Mouse (Mus musculus): ENCODE measurements around the gene Pde4c. TPM values are rescaled to one million over a fixed set of nuclear protein-coding genes. Genes with fewer than 3 reads are reported as not detected.

Gene Pde4c
- polyA plus RNA-seq, 1 experiment from 2014 or later: 0.38 TPM

DNA sequence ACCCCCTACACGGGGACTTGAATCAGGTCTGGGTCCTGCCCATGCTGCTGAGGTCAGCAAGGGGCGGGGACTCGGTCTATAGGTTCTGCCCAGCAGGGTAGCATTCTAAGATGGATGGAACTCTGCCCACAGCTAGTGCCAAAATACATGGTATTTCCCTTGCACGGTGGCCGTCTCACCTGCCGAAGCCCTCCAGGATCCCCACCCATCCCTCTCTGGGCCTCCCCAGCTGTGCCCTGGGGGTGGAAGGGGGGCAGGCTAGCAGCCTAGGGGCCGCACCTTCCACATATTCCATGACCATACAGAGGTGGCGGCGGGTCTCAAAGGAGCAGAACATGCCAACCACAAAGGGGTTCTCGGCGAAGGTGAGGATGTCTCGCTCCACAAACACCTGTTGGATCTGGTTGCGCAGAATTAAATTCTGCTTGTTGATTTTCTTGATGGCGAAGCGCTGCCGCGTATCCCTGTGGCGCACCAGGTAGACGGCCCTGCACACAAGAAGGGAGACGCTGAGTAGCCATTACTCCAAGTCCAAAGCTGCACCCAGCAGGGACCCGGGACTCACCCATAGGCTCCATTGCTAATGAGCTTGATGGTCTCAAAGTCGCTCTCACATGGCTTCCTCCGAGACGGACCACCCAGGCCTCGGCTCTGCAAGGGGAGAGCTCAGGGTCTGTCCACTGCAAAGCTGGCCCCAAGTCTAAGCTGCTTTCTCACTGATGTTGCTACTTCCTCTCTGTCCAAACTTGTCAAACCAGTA lies 63.0 kb downstream of the Pde4c start:
- no peak overlapping the region for H3K9ac ChIP-seq (ENCODE audit: low read length)

DNA sequence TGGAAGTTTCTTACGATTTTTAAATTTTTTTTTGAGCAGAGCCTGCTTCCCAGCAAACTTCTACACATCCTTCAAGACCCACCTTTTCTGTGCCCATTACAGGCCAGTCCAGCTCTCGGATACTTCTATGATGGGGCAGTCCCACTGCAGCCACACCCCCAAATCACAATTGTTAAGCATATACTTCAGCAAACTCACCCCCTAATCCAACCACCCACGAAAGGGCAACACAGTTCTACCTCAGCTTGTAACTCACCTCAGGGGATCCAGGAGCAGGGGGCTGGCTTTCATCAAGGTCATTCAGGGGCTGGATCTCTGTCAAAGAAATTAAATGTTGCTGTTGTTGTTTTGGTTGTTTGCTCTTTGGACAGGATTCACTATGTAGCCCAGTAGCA lies 63.5 kb downstream of the Pde4c start:
- Histone ChIP-seq H3K4me1 (ENCODE audit: control insufficient read depth, insufficient read depth, low read length) (peaks cover 17% of the 10 kb centered on the region), H3K4me2 (ENCODE audit: low read depth, low read length) (no peak overlapping the region), H3K9me3 (replicated peaks; ENCODE audit: control insufficient read depth, low read length) (no peaks in the 10 kb centered on the region), H3K27me3 (ENCODE audit: control insufficient read depth, insufficient read depth, low read length) (no peaks in the 10 kb centered on the region), H3K9ac (ENCODE audit: low read length) (no peak overlapping the region), H3K36me3 (ENCODE audit: control insufficient read depth, insufficient read depth) (peaks cover 27% of the 10 kb centered on the region), H3K4me3 (ENCODE audit: low read length) (no peak overlapping the region), H3K27ac (ENCODE audit: low read length) (no peak overlapping the region)
- 90% methylated on average over 3 of the region's 3 CpGs for WGBS
- ATAC-seq (replicated peaks; ENCODE audit: extremely low read depth, insufficient read depth, low FRiP score): no peak

More for the DNA sequence above, 63.0 kb downstream of the Pde4c start:
- peaks cover 12% of the 10 kb centered on the region for H3K4me1 ChIP-seq (ENCODE audit: control insufficient read depth, insufficient read depth, low read length)
- H3K4me2 ChIP-seq (ENCODE audit: low read depth, low read length): no peak overlapping the region
- no peaks in the 10 kb centered on the region for H3K9me3 ChIP-seq (replicated peaks; ENCODE audit: control insufficient read depth, low read length)
- ATAC-seq (replicated peaks; ENCODE audit: extremely low read depth, insufficient read depth, low FRiP score): no peak
- no peaks in the 10 kb centered on the region for H3K27me3 ChIP-seq (ENCODE audit: control insufficient read depth, insufficient read depth, low read length)
- H3K4me3 ChIP-seq (ENCODE audit: low read length): no peak overlapping the region
- no peak overlapping the region for H3K27ac ChIP-seq (ENCODE audit: low read length)
- H3K36me3 ChIP-seq (ENCODE audit: control insufficient read depth, insufficient read depth): peaks cover 29% of the 10 kb centered on the region
- WGBS: 88% methylated on average over 25 of the region's 25 CpGs

DNA sequence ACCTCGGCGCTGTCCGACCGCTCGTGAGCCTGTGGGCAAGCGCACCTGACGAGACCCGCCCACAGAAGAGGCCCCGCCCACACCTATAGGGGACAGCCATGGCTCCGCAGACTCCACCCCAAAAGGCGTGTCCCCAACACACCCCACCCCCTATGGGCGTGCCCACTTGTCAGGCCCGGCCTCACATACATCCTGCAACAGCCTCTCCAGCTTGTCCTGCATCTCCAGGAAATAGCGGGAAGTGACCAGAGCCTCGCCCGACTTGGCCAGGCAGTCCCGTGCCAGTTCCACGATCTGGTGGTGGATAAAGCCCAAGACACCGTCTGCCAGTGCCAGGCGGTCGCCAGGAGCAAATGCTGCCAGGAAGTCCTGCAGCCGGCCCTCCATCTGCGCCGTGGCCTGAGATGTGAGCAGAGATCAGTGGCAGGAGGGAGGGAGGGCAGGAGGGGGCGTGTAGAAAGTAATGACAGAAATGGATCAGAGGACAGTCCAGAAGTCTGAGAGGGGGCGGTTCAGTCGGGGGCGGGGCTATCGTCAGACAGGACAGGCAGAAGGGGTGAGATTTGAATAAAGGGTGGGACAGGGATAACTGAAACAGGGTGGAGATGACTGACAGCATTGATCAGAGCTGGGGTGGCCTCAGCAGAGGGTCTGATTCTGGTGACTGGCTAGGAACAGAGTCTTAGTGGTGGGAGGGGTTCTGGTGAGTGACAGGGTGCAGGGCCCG lies 64.6 kb downstream of the Pde4c start:
- peaks cover 23% of the 10 kb centered on the region for H3K36me3 ChIP-seq (ENCODE audit: control insufficient read depth, insufficient read depth)
- H3K9ac ChIP-seq (ENCODE audit: low read length): no peak overlapping the region
- no peak overlapping the region; the same call in 1 of the 2 replicates for H3K4me3 ChIP-seq (ENCODE audit: low read length)
- no peak for ATAC-seq (replicated peaks; ENCODE audit: extremely low read depth, insufficient read depth, low FRiP score)
- H3K27me3 ChIP-seq (ENCODE audit: control insufficient read depth, insufficient read depth, low read length): no peaks in the 10 kb centered on the region
- no peaks in the 10 kb centered on the region for H3K9me3 ChIP-seq (replicated peaks; ENCODE audit: control insufficient read depth, low read length)
- WGBS: 20% methylated on average over 30 of the region's 30 CpGs
- H3K4me2 ChIP-seq (ENCODE audit: low read depth, low read length): no peak overlapping the region; the same call in 1 of the 2 replicates
- peaks cover 23% of the 10 kb centered on the region for H3K4me1 ChIP-seq (ENCODE audit: control insufficient read depth, insufficient read depth, low read length)
- H3K27ac ChIP-seq (ENCODE audit: low read length): no peak overlapping the region

DNA sequence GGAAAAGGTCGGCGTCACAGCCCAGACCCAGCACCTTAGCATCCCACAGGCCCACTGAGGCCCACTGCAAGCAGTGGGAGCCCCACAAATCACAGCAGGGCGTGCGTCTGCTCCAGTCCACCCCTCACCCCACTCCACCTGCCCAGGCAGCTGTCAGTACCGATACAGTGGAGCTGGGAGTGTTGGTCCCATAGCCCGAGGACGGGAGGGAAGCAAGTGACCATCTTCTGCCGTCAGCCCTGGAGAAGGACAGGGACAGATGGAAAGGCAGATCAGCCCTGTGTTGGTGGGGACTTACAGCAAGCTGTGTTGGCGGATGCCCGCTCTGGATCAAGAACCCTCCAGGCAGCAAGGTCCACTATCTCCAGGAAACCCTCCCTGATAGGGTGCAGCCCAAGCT lies 65.5 kb downstream of the Pde4c start:
- Histone ChIP-seq H3K9ac (ENCODE audit: low read length) (no peak overlapping the region), H3K4me3 (ENCODE audit: low read length) (no peak overlapping the region), H3K27me3 (ENCODE audit: control insufficient read depth, insufficient read depth, low read length) (no peaks in the 10 kb centered on the region), H3K9me3 (replicated peaks; ENCODE audit: control insufficient read depth, low read length) (no peaks in the 10 kb centered on the region), H3K36me3 (ENCODE audit: control insufficient read depth, insufficient read depth) (peaks cover 16% of the 10 kb centered on the region), H3K4me2 (ENCODE audit: low read depth, low read length) (no peak overlapping the region), H3K4me1 (ENCODE audit: control insufficient read depth, insufficient read depth, low read length) (peaks cover 23% of the 10 kb centered on the region), H3K27ac (ENCODE audit: low read length) (no peak overlapping the region)
- 76% methylated on average over 10 of the region's 10 CpGs for WGBS
- ATAC-seq (replicated peaks; ENCODE audit: extremely low read depth, insufficient read depth, low FRiP score): no peak

DNA sequence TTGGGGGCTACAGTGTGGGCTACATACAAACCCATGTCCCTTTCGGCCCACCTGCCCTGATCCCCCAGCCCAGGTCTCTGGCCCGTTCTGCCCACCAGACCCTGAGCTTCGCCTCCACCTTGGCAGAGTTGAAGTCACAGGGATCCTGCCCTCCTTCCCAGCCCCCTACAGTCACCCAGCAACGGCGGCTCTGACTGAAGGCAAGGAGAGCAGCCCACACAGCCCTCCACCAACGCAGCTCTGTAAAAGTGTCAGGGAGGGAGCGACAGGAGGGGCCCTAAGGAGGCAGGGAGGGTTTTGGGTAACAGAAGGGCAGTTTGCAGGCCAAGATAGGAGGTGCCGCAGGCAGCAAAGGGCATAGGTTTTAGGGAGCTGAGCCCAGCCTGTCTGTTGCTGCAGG lies 67.3 kb downstream of the Pde4c start:
- Histone ChIP-seq H3K4me3 (ENCODE audit: low read length) (peak overlapping the region; percentile 72), H3K4me2 (ENCODE audit: low read depth, low read length) (peak overlapping the region; percentile 93), H3K27me3 (ENCODE audit: control insufficient read depth, insufficient read depth, low read length) (no peaks in the 10 kb centered on the region; the same call in 1 of the 2 replicates), H3K36me3 (ENCODE audit: control insufficient read depth, insufficient read depth) (peaks cover 10% of the 10 kb centered on the region), H3K9me3 (replicated peaks; ENCODE audit: control insufficient read depth, low read length) (no peaks in the 10 kb centered on the region), H3K27ac (ENCODE audit: low read length) (no peak overlapping the region), H3K9ac (ENCODE audit: low read length) (peak overlapping the region; percentile 88), H3K4me1 (ENCODE audit: control insufficient read depth, insufficient read depth, low read length) (peaks cover 23% of the 10 kb centered on the region)
- ATAC-seq (replicated peaks; ENCODE audit: extremely low read depth, insufficient read depth, low FRiP score): no peak
- 62% methylated on average over 8 of the region's 8 CpGs for WGBS

DNA sequence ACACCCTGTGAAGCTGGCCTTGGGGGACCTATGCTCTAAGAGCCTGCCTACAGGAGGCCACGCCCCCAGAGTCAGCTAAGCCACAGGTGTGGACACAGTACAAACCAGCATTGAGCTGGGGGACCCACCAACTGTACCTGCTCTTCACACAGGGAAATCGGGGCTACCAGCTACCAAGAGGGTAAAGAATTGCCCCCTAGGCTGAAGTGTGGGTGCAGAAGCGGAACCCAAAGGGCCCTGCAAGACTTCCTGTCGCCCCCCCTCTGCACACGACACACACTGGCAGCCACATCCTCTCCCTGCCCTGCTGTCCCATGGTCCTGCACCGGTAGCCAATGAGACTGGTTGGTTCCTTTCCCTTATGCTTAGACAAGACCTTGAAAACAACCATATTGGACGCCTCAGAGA lies 67.8 kb downstream of the Pde4c start:
- Histone ChIP-seq H3K4me1 (ENCODE audit: control insufficient read depth, insufficient read depth, low read length) (peaks cover 23% of the 10 kb centered on the region), H3K27ac (ENCODE audit: low read length) (no peak overlapping the region), H3K4me3 (ENCODE audit: low read length) (peak overlapping the region; percentile 72), H3K9ac (ENCODE audit: low read length) (peak overlapping the region; percentile 88), H3K9me3 (replicated peaks; ENCODE audit: control insufficient read depth, low read length) (no peaks in the 10 kb centered on the region), H3K36me3 (ENCODE audit: control insufficient read depth, insufficient read depth) (peaks cover 7% of the 10 kb centered on the region; the same call in 1 of the 2 replicates), H3K27me3 (ENCODE audit: control insufficient read depth, insufficient read depth, low read length) (no peaks in the 10 kb centered on the region; the same call in 1 of the 2 replicates), H3K4me2 (ENCODE audit: low read depth, low read length) (peak overlapping the region; percentile 93)
- no peak for ATAC-seq (replicated peaks; ENCODE audit: extremely low read depth, insufficient read depth, low FRiP score)
- WGBS: 70% methylated on average over 7 of the region's 7 CpGs

DNA sequence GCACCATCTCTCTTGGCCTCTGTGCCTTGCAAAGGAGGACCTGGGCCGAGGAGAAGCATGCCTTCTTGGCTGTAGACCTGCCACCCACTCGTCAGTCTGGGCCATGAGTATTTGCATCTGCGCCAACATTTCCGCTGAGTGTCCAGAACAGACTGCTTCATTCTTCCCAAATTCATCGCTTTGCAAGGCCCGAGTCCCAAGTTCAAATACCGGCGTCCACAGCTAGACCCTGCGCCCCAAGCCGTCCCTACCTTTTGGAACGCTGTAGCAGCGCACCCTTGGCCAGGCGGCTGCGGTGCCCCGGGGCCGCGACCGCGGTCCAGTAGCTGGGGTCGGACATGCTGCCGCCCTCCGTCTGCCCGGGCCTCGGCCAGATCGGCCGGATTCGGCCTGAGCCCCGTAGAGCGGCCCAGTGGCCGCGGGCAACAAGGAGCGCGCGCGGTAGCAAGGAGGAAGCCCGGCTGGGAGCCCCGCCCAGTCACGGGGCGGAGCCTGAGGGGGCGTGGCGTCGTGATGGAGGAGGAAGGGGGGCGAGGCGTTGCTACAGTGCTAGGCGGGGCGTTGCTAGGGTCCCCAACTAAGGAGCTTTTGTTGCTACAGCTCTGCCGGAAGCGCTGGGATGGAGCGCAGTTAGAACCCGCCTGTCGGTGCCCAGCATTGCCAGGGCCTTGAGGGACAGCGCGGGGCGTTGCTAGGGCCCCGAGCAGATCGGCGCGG lies 68.6 kb downstream of the Pde4c start:
- H3K4me1 ChIP-seq (ENCODE audit: control insufficient read depth, insufficient read depth, low read length): peaks cover 26% of the 10 kb centered on the region
- H3K27me3 ChIP-seq (ENCODE audit: control insufficient read depth, insufficient read depth, low read length): no peaks in the 10 kb centered on the region; the same call in 1 of the 2 replicates
- H3K4me3 ChIP-seq (ENCODE audit: low read length): peak overlapping the region; percentile 72
- 4% methylated on average over 58 of the region's 58 CpGs for WGBS
- peak overlapping the region; percentile 88 for H3K9ac ChIP-seq (ENCODE audit: low read length)
- H3K36me3 ChIP-seq (ENCODE audit: control insufficient read depth, insufficient read depth): 0 out of 2 replicates have a peak, but pooled peaks cover 2% of the 10 kb centered on the region
- ATAC-seq (replicated peaks; ENCODE audit: extremely low read depth, insufficient read depth, low FRiP score): peak; percentile 81
- H3K9me3 ChIP-seq (replicated peaks; ENCODE audit: control insufficient read depth, low read length): no peaks in the 10 kb centered on the region
- H3K27ac ChIP-seq (ENCODE audit: low read length): peak overlapping the region; percentile 61
- H3K4me2 ChIP-seq (ENCODE audit: low read depth, low read length): peak overlapping the region; percentile 93

DNA sequence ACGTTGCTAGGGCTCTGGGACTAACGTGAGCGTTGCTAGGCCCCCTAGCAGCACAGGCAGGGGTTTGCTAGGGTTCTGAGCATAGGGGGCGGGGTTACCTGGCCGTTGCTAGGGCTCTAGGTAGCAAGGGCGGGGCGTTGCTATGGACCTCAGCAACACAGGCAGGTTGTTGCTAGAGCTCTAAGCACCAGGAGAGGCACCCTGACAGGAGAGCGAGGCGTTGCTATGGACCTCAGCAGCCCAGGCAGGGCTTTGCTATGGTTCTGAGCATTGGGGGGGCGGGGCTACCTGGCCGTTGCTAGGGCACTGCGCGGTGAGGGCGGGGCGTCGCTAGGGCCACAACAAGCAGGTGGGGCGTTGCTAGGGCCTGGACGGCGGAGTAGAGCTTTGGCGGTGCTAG lies 69.2 kb downstream of the Pde4c start:
- 0 out of 2 replicates have a peak, but pooled peaks cover 2% of the 10 kb centered on the region for H3K36me3 ChIP-seq (ENCODE audit: control insufficient read depth, insufficient read depth)
- no peaks in the 10 kb centered on the region for H3K9me3 ChIP-seq (replicated peaks; ENCODE audit: control insufficient read depth, low read length)
- peak; percentile 2; the same call in 1 of the 2 replicates for ATAC-seq (replicated peaks; ENCODE audit: extremely low read depth, insufficient read depth, low FRiP score)
- peak overlapping the region; percentile 88 for H3K9ac ChIP-seq (ENCODE audit: low read length)
- H3K27me3 ChIP-seq (ENCODE audit: control insufficient read depth, insufficient read depth, low read length): no peaks in the 10 kb centered on the region; the same call in 1 of the 2 replicates
- 0% methylated on average over 20 of the region's 20 CpGs for WGBS
- no peak overlapping the region for H3K27ac ChIP-seq (ENCODE audit: low read length)
- peaks cover 28% of the 10 kb centered on the region for H3K4me1 ChIP-seq (ENCODE audit: control insufficient read depth, insufficient read depth, low read length)
- H3K4me2 ChIP-seq (ENCODE audit: low read depth, low read length): peak overlapping the region; percentile 93
- peak overlapping the region; percentile 72 for H3K4me3 ChIP-seq (ENCODE audit: low read length)
